Mouse (Mus musculus) forebrain, embryonic 12.5 days (tissue): ENCODE measurements around the gene Mrpl39. TPM values are rescaled to one million over a fixed set of nuclear protein-coding genes. Genes with fewer than 3 reads are reported as not detected.

Experiments used
- ATAC-seq: fragments of 200-750 bp; cut with Nextera tagmentation; 2 replicates; pipeline ENCODE4 v1.8.0; 2017; ENCODE audit warnings: moderate TSS enrichment; ENCODE audit not compliant: low FRiP score
- H3K27ac ChIP-seq: fragments of 300-500 bp; sonication (generic); 2 replicates; pipeline ENCODE4 v1.5.1; 2016; ENCODE audit warnings: mild to moderate bottlenecking
- H3K27me3 ChIP-seq: fragments of 300-500 bp; sonication (generic); 2 replicates; pipeline ENCODE4 v1.6.1; 2016; ENCODE audit warnings: mild to moderate bottlenecking
- H3K36me3 ChIP-seq: fragments of 300-500 bp; sonication (generic); replicated peaks from 2 replicates; pipeline ENCODE4 v1.6.1; 2016; ENCODE audit warnings: mild to moderate bottlenecking
- H3K4me1 ChIP-seq: fragments of 300-500 bp; sonication (generic); 2 replicates; pipeline ENCODE4 v1.6.1; 2016
- H3K4me2 ChIP-seq: fragments of 300-500 bp; sonication (generic); 2 replicates; pipeline ENCODE4 v1.6.1; 2016; ENCODE audit warnings: mild to moderate bottlenecking, moderate library complexity
- H3K4me3 ChIP-seq: fragments of 300-500 bp; sonication (generic); replicated peaks from 2 replicates; pipeline ENCODE4 v1.5.1; 2016; ENCODE audit warnings: mild to moderate bottlenecking
- H3K9ac ChIP-seq: fragments of 300-500 bp; sonication (generic); 2 replicates; pipeline ENCODE4 v1.6.1; 2016; ENCODE audit warnings: mild to moderate bottlenecking
- H3K9me3 ChIP-seq: fragments of 300-500 bp; sonication (generic); 2 replicates; pipeline ENCODE4 v1.6.1; 2016
- WGBS: fragments of 180-500 bp; shearing (Covaris S2); methylation state at CpG from one replicate; pipeline ENCODE4 v1.1.7; 2016; 5-methylcytosine and 5-hydroxymethylcytosine counted together
- polyA plus RNA-seq: library from polyadenylated mRNA; unstranded; fragments of >200 nt; fragmentation: Nextera tagmentation; extraction: Ambion mirVana; gene quantifications from 2 replicates; pipeline ENCODE4 v1.2.1, GENCODE M21; 2016

The Mrpl39 gene
- polyA plus RNA-seq, 1 experiment from 2014 or later = 53.3 TPM

- Histone ChIP-seq H3K27me3 (no peaks in the 10 kb centered on the region), H3K4me3 (peak overlapping the region; percentile 72), H3K9me3 (no peaks in the 10 kb centered on the region), H3K36me3 (no peaks in the 10 kb centered on the region), H3K9ac (no peak overlapping the region; the same call in 1 of the 2 replicates), H3K4me1 (peaks cover 15% of the 10 kb centered on the region), H3K27ac (peak overlapping the region; percentile 97), H3K4me2 (peak overlapping the region; percentile 74)
- ATAC-seq = peak; percentile 70
- 8% methylated on average over 8 of the region's 8 CpGs for WGBS
These were observed 37.1 kb upstream of the Mrpl39 start for GRCm38 (mm10) chr16:84772496-84773267.

DNA sequence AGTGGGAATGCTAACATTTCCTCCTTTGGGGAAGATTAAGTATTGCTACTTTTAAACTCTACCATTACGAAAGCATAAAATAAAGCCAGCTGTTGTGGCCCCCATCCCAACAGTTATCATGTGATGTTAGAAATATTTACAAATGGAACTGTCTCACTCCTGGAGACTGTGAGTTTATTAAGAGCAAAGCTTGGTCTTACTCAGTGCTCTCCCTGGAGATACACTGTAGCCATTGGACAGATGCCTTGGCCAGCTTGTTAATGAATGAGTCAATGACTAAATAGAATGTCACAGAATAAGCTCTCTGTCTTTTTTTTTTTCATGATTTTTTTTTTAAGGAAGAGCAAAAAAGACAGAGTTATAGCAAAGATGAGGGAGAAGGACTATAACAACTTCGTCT, 35.9 kb upstream of the Mrpl39 start:
- Histone ChIP-seq H3K27me3 (no peaks in the 10 kb centered on the region), H3K4me1 (peaks cover 12% of the 10 kb centered on the region), H3K27ac (no peak overlapping the region), H3K4me2 (no peak overlapping the region), H3K9me3 (no peaks in the 10 kb centered on the region), H3K9ac (no peak overlapping the region), H3K4me3 (no peak overlapping the region), H3K36me3 (no peaks in the 10 kb centered on the region)
- no peak for ATAC-seq
- WGBS = 97% methylated on average over 2 of the region's 2 CpGs

DNA sequence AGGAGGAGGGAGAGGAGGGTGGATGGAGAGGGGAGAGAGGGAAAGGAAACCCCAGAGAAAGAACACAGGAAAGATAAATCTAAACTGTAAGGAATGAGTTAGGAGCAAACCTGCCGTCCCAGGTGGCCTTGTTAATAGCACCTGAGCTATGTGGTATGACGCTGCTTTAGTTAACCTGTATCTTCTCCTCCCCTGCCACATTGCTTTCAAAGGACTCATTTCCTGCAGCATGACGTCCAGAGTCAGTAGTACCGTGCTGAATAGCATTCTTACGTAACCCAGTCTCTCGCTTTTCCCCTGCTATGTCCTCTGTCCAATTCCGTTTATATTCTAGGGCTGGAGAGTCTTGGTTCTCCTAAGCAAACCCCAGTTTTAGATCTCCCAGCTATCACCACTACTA, 35.3 kb upstream of the Mrpl39 start:
- Histone ChIP-seq H3K27ac (no peak overlapping the region), H3K36me3 (no peaks in the 10 kb centered on the region), H3K4me1 (peaks cover 7% of the 10 kb centered on the region), H3K27me3 (no peaks in the 10 kb centered on the region), H3K9ac (no peak overlapping the region), H3K9me3 (no peaks in the 10 kb centered on the region), H3K4me3 (no peak overlapping the region), H3K4me2 (no peak overlapping the region)
- 92% methylated on average over 7 of the region's 7 CpGs for WGBS
- no peak for ATAC-seq

DNA sequence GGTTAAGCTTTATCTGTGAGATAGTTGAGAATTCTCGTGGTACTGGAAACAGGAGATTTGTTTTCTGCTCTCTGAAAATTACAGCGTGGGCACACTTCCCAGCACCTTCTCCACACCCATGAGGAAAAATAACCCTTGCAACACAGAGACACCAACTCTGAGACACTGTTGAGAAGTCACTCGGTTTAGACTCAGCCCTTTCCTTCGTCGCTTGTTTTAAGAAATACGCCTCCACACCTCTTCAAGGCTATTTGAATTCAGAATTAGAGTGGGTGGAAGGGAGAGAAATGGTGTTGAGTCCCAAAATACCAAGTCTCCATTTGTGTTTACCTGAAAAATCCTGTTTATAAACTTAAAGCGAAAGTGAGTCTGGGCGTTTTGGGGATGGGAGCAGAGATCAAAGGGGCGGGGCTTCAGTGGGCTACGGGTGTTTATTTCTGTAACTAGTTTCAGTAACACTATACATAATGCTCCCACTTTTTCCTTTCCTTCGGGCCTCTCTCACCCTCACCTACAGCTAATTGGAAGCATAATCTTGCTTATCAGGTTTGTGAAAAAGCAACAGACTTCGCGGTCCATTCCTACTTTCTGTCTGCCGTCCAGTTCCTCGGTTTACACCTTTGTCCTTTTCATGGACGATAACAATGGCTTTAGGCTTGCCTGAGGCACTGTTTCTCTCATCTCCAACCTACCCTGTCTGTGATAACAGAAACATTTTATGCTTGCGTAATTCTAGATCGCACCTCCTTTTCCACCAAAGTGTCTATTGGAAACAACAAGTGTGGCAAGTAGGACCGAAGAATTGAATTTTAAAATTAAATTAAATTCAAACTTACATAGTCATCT, 34.3 kb upstream of the Mrpl39 start:
- Histone ChIP-seq H3K4me2 (no peak overlapping the region), H3K4me3 (no peak overlapping the region), H3K27ac (no peak overlapping the region), H3K4me1 (peaks cover 5% of the 10 kb centered on the region), H3K9ac (no peak overlapping the region), H3K27me3 (no peaks in the 10 kb centered on the region), H3K9me3 (no peaks in the 10 kb centered on the region), H3K36me3 (no peaks in the 10 kb centered on the region)
- WGBS = 87% methylated on average over 19 of the region's 19 CpGs
- ATAC-seq = no peak

DNA sequence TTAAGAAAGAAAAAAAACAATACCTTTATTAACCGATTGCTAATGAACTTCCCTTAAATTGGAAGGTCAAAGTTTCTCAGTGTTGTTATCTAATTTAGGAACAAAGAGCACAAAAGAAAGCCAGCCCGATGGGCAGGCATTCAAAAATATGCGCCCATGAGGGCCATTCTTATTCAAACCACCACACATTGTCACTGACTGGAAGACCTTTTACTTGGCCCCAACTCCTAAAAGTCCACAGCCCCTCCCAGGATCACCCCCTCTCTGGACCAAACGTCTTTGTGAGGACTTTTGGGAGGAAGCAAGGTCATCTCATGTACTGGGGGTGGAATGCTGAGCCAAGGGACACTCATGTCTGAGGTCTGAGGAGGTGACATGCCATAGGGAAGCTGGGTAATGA, 33.6 kb upstream of the Mrpl39 start:
- Histone ChIP-seq H3K4me3 (no peak overlapping the region), H3K4me1 (peaks cover 5% of the 10 kb centered on the region), H3K4me2 (no peak overlapping the region), H3K27ac (no peak overlapping the region), H3K9me3 (no peaks in the 10 kb centered on the region), H3K27me3 (no peaks in the 10 kb centered on the region), H3K36me3 (no peaks in the 10 kb centered on the region), H3K9ac (no peak overlapping the region)
- 54% methylated on average over 4 of the region's 4 CpGs for WGBS
- ATAC-seq = no peak

- no peak for ATAC-seq
- Histone ChIP-seq H3K4me2 (no peak overlapping the region), H3K4me3 (no peak overlapping the region), H3K27me3 (no peaks in the 10 kb centered on the region), H3K36me3 (no peaks in the 10 kb centered on the region), H3K27ac (no peak overlapping the region), H3K4me1 (peaks cover 5% of the 10 kb centered on the region), H3K9me3 (no peaks in the 10 kb centered on the region), H3K9ac (no peak overlapping the region)
- WGBS = 92% methylated on average over 8 of the region's 8 CpGs
These were observed 32.4 kb upstream of the Mrpl39 start for GRCm38 (mm10) chr16:84767956-84768355.

DNA sequence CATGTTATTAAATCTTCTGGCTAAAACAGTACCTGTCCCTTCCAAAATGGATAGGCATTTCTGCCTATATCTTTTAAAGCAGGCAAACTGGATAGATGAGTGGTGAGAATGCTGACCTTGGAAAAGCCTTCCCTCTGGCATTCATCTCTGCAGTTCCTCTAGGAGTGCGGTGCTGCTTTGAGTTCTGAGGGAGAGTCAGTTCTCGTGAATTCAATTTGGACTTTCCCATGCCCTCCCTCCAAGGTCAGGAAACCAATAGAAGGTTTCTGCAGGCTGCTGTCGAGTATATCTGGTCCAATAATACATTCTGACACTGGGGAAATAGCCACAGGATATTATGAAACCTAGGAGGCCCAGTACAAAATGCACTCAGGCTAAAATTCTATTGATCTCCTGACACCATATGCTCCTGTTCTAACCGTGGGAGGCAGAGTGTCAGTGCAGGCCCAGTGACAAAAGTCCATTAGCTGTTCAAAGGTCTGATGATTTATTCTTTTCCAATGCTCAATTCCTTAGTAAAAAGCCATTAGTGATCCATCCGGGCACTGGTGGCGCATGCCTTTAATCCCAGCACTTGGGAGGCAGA, 10.3 kb upstream of the Mrpl39 start:
- Histone ChIP-seq H3K9ac (no peak overlapping the region), H3K27ac (no peak overlapping the region), H3K9me3 (no peaks in the 10 kb centered on the region), H3K4me2 (no peak overlapping the region), H3K27me3 (no peaks in the 10 kb centered on the region), H3K36me3 (no peaks in the 10 kb centered on the region), H3K4me1 (no peaks in the 10 kb centered on the region), H3K4me3 (no peak overlapping the region)
- ATAC-seq = no peak
- 74% methylated on average over 6 of the region's 6 CpGs for WGBS

- no peak overlapping the region for H3K27ac ChIP-seq
- no peaks in the 10 kb centered on the region for H3K4me1 ChIP-seq
- H3K4me2 ChIP-seq = no peak overlapping the region
- no peaks in the 10 kb centered on the region for H3K27me3 ChIP-seq
- H3K9ac ChIP-seq = no peak overlapping the region
- H3K36me3 ChIP-seq = no peaks in the 10 kb centered on the region
- no peak for ATAC-seq
- WGBS = 66% methylated on average over 10 of the region's 10 CpGs
- H3K4me3 ChIP-seq = no peak overlapping the region
- no peaks in the 10 kb centered on the region for H3K9me3 ChIP-seq
These were observed 9.4 kb upstream of the Mrpl39 start for GRCm38 (mm10) chr16:84744703-84745490.

DNA sequence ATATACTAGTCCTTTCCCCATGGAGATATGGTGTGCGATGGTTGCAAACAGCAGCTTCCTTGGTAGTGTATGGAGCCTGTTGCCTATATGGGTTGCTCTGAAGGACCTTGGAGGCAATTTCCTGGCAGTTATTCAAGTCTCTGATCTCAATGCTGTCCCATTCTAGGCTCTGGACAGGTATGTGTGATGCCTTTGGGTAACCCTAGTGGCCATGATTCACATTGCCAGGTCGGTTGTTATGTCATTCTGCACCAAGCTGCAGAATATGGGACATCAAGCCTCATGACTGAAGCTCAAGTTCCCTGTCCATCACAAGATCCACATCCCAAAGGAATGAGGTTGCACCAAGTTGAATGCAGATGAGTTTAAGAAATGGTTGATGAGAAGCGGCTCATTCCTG, 1.8 kb upstream of the Mrpl39 start:
- Histone ChIP-seq H3K9me3 (no peaks in the 10 kb centered on the region), H3K27me3 (0 out of 2 replicates have a peak, but pooled peaks cover 3% of the 10 kb centered on the region), H3K27ac (no peak overlapping the region), H3K4me3 (no peak overlapping the region), H3K36me3 (no peaks in the 10 kb centered on the region), H3K4me2 (no peak overlapping the region), H3K9ac (no peak overlapping the region), H3K4me1 (peaks cover 9% of the 10 kb centered on the region)
- 85% methylated on average over 3 of the region's 3 CpGs for WGBS
- ATAC-seq = no peak

- peak overlapping the region; percentile 75 for H3K4me3 ChIP-seq
- H3K9me3 ChIP-seq = no peaks in the 10 kb centered on the region
- WGBS = under 1% methylated on average over 15 of the region's 15 CpGs
- peaks cover 20% of the 10 kb centered on the region for H3K36me3 ChIP-seq
- H3K4me2 ChIP-seq = peak overlapping the region; percentile 64
- H3K9ac ChIP-seq = peak overlapping the region; percentile 73
- 0 out of 2 replicates have a peak, but pooled peaks cover 3% of the 10 kb centered on the region for H3K27me3 ChIP-seq
- H3K27ac ChIP-seq = peak overlapping the region; percentile 69; the same call in 1 of the 2 replicates
- H3K4me1 ChIP-seq = peaks cover 9% of the 10 kb centered on the region
- ATAC-seq = peak; percentile 58
These were observed 756 bp downstream of the Mrpl39 start for GRCm38 (mm10) chr16:84734806-84735165.

- Histone ChIP-seq H3K27me3 (no peaks in the 10 kb centered on the region), H3K4me2 (no peak overlapping the region), H3K4me1 (no peaks in the 10 kb centered on the region), H3K27ac (no peak overlapping the region), H3K9ac (no peak overlapping the region), H3K9me3 (no peaks in the 10 kb centered on the region), H3K4me3 (no peak overlapping the region), H3K36me3 (peaks cover 65% of the 10 kb centered on the region)
- 100% methylated on average over 2 of the region's 2 CpGs for WGBS
- ATAC-seq = no peak
These were observed 14.9 kb downstream of the Mrpl39 start for GRCm38 (mm10) chr16:84720670-84721069.

DNA sequence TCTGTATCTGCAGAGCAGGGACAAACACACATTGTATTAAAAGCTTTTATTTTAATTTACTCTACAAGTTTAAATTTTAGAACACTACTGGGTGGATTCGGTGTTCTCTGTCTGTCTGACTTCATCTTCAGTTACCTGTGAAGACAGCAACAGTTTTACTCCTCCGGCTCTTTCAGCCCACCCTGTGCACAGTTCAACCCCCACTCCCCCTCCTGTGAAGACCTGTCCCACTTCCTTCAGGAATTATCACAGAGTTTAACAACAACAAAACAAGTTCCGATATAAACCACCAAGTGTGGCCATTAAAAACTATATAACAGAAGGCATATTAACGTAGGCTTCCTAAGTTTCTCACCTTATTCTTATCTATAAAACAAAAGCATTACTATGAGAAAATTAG, 17.3 kb downstream of the Mrpl39 start:
- Histone ChIP-seq H3K9me3 (no peaks in the 10 kb centered on the region), H3K4me2 (no peak overlapping the region), H3K9ac (no peak overlapping the region), H3K27ac (no peak overlapping the region), H3K4me1 (no peaks in the 10 kb centered on the region), H3K36me3 (peaks cover 45% of the 10 kb centered on the region), H3K27me3 (no peaks in the 10 kb centered on the region), H3K4me3 (no peak overlapping the region)
- 98% methylated on average over 4 of the region's 4 CpGs for WGBS
- ATAC-seq = no peak
